Mouse (Mus musculus) spleen, adult 2 months (tissue): ENCODE data around the gene H2afx.

ENCODE experiments used
- CTCF ChIP-seq: fragments of 200-500 bp; IDR thresholded peaks from 2 replicates; pipeline ENCODE4 v1.5.1; 2011; ENCODE audit warnings: mild to moderate bottlenecking, inconsistent platforms; ENCODE audit not compliant: insufficient read depth, insufficient read length, insufficient replicate concordance; ENCODE audit errors: extremely low read depth
- POLR2A ChIP-seq: fragments of 200-500 bp; IDR thresholded peaks from 2 replicates; pipeline ENCODE4 v1.6.1; 2011; ENCODE audit warnings: low read depth, low read length, inconsistent platforms

DNA sequence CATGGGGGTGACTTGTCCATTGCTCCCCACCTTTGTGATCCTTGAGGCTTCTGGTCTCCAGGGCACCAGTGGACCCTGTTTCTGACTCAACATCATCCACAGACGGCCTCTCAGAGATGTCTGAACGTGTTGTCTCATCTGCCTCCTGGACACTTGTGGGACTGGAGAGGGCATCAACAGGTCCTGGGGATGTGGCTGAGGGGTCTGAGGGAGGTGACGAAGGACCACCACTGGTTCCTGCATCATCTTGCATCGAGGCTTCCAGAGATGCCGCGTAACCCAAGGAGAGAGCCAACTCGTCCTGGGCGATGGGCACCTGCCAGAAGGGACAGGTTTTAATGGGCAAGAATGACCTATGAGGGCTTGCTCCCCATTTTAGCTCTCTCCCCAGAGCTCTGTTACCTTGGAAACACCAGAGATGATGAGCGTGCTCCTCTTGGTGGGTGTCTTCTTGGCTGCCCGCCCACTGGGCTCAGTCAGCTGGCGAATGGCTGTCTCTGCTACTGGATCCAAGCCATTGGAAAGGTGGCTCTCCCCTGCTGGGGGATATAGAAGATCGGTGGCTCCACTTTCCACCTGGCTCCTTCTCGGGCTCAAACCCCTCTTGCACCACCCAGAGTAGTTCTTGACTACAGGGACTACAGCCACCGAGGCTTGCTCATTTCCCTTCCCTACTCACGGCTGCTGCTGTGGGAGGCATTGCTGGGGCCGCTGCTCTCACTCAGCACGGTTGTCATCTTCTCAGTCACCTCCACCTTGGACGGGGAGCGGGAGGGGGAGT, 20.8 kb upstream of the H2afx start:
- no peak for TF ChIP-seq CTCF
- no peak for TF ChIP-seq POLR2A
